Comparison of ENCODE assay signal across 23 mouse cellular contexts in genomic region chr15:99390472-99391401, GRCm38 (mm10).
"Had no signal": no experiment of that assay in that cellular context is flagged by ENCODE, and none has a peak within 500 bp of the region (broad histone marks: within the 10 kb centered on the region; RNA-seq: fewer than 3 reads in every experiment).

No protein-coding gene starts in this region.

- H3K36me3 ChIP-seq: heart, embryonic 10.5 days; heart, embryonic 12.5 days; hindbrain, embryonic 10.5 days; hindbrain, embryonic 12.5 days; intestine, embryonic 15.5 days; limb, embryonic 10.5 days; limb, embryonic 12.5 days had no signal

- H3K4me2 ChIP-seq: heart, embryonic 12.5 days; hindbrain, embryonic 12.5 days; hindbrain, embryonic 14.5 days; intestine, embryonic 15.5 days; limb, embryonic 12.5 days had no signal

- H3K4me3 ChIP-seq: gastrocnemius, adult 2 months; heart, embryonic 10.5 days; heart, embryonic 12.5 days; hindbrain, embryonic 10.5 days; hindbrain, embryonic 12.5 days; intestine, embryonic 15.5 days; layer of hippocampus, adult 2 months; left cerebral cortex, adult 2 months; limb, embryonic 10.5 days; limb, embryonic 12.5 days had no signal

- H3K9ac ChIP-seq: heart, embryonic 12.5 days; hindbrain, embryonic 12.5 days; hindbrain, embryonic 14.5 days; intestine, embryonic 15.5 days; limb, embryonic 12.5 days had no signal

- ATAC-seq: hindbrain, embryonic 16.5 days; inflammation-experienced regulatory T-cells, adult 6 months; intestine, embryonic 15.5 days; intestine, postnatal 0 days had no signal

- H3K9me3 ChIP-seq: heart, embryonic 10.5 days; heart, embryonic 12.5 days; hindbrain, embryonic 10.5 days; hindbrain, embryonic 12.5 days; intestine, embryonic 15.5 days; limb, embryonic 10.5 days; limb, embryonic 12.5 days had no signal

- H3K27ac ChIP-seq: heart, embryonic 10.5 days; hindbrain, embryonic 10.5 days; hindbrain, embryonic 12.5 days; hindbrain, embryonic 14.5 days; intestine, embryonic 15.5 days; layer of hippocampus, adult 2 months; left cerebral cortex, adult 2 months; limb, embryonic 10.5 days; limb, embryonic 12.5 days had no signal

- H3K27me3 ChIP-seq: heart, embryonic 12.5 days; hindbrain, embryonic 12.5 days; intestine, embryonic 15.5 days; limb, embryonic 12.5 days had no signal

- DNase-seq: gastrocnemius, adult 2 months; gastrocnemius, postnatal 10 days; gastrocnemius, postnatal 25 days; heart, adult 18-20 months; heart, postnatal 10 days; heart, postnatal 4 days; kidney, adult 18-20 months; kidney, adult 8-10 months; kidney, postnatal 10 days; kidney, postnatal 4 days had no signal
